Mouse (Mus musculus) urinary bladder, adult 2 months (tissue): ENCODE measurements around the gene Vmn1r19. TPM values are rescaled to one million over a fixed set of nuclear protein-coding genes. Genes with fewer than 3 reads are reported as not detected.
"Not testable (repeated sequence)": the region's sequence is repeated elsewhere in the genome, so short reads cannot be mapped to it uniquely, and the experiment has no call there.

Experiments
- DNase-seq: peaks from one replicate; pipeline ENCODE4 v3.0.0; 2022; ENCODE audit warnings: low spot score
- polyA plus RNA-seq: library from polyadenylated mRNA; depleted of rRNA; stranded (reverse); fragments of >200 nt; gene quantifications from 2 replicates; pipeline ENCODE4 v1.2.3, GENCODE M21; 2012; rRNA removed

Vmn1r19 gene
- polyA plus RNA-seq: not detected in 2 replicates

DNA sequence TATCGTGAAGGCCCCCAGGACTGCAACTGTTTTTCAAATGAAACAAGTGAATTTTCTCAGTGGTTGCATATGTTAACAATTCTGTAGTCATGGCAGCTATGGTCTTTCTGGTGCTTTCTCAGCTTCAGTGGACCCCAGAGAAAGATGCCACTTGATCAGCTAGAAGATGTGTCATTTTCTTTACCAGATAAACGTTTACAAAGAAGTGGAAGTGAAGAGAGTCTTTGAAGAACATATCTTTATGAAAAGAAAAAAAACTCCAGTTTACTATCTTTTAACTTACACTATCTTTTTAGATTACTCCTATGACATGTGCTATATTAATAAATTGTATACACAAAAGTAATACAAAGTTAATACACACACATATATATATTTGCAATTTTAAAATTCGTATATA is at the start of gene Vmn1r19:
Gene Vmn1r19 (plus strand): TSS at position 301 of the 400 bp plus-strand sequence.
- not testable (repeated sequence) for DNase-seq

DNA sequence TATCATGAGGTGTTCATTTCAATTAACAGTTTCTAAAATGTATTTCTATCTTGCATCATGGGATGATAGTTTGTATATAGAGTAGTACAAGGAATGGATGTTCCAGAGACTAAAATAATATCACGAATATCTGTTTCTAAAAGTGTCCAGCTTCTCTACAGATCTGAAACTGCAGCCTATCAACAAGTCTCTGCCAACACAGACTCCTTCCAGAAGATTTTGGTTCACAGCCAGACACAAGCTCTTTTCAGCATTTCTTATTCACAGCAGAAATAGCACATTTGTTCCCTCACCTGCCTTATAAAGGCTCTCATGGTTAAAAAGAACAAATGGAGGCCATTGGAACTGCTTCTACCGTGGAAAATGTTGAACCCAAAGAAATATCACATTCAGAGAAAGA is 46.7 kb upstream of the Vmn1r19 start:
- no peak for DNase-seq

DNA sequence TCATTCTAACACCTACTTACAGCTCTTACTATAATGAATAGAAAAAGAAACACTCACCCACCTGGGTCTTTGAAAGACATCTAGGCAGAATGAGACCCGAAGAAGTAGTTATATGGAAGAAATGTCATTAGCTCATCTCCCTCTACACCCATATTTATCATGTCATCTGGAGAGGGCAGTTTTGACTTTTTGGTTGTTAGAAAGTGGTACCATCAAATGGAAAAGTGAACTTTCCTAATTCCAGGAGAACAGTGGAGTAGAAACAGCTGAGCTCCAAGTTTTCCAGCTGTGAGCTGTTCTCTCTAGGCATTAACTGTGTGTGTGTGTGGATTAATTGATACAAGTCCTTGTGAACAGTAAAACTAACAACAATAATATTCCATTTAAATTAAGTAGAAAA is 40.0 kb upstream of the Vmn1r19 start, which contains the start of gene Vmn1r17:
Gene Vmn1r17 (minus strand): TSS at position 101 of the 400 bp plus-strand sequence.
- DNase-seq: no peak

DNA sequence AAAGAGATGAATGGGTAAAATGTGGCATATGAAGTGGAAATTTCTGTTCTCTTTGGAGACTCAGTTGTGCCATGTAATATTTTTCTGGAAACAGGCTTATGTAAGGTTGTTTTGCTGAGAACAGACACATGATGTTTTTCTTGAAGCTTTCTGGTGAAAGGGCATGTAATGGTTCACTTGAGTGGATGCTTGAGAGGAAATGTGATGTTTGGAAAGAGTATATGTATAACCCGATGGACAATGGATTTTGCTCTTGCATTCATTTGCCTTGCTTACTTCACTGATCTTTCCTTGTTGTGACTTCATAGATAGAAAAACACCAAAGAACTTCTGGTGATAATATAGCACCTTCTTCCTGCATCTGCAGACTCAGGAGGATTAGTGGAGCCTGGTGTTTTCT is 37.7 kb upstream of the Vmn1r19 start:
- not testable (repeated sequence) for DNase-seq

DNA sequence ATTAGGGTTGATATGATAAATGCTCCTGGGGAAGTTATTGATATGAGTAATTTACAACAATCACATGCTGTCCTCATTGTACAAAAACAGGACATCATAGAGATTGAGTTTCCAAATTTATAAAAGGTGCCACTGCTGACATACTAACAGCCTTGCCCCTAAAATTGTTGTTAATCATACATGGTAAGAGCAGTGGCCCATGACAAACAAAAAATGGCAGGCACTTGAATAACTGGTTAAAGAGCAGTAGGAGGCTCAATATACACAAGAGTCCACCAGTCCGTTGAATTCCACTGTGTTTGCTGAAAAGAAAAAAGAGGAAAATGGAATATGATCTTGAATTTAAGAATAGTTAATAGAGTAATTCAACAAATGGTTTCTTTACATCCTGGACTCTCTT is 36.1 kb upstream of the Vmn1r19 start:
- no peak for DNase-seq

DNA sequence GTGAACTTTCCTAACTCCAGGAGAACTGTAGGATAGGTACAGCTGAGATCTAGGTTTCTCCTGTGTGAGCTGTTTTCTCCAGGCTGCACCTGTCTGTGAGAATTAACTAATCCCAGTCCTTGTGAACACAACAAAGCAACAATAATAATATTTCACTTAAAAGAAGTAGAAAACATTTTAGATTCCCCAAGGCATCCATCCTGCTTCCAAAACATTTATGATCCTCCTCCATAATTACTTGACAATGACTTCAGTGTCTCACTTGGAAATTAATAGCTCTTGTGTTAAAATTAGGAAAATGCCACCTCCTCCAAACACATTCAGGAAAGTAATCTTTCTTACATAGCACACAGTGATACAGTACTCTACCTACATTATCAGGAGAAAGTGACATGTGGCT is 7.9 kb upstream of the Vmn1r19 start, which contains the start of gene Vmn1r18:
Gene Vmn1r18 (minus strand): TSS at position 101 of the 400 bp plus-strand sequence.
- no peak for DNase-seq

DNA sequence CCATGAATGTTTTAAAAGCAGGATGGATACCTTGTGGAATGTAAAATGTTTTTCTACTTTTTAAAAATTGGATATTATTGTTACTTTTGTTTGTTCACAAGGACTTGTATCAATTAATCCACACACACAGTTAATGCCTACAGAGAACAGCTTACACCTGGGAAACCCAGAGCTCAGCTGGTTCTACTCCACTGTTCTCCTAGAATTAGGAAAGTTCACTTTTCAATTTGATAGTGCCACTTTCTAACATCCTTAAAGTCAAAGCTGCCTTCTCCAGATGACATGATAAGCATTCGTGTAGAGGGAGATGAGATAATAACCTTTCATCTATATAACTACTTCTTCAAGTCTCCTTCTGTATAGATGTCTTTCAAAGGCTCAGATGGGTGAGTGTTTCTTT is 25.1 kb downstream of the Vmn1r19 start, which contains the start of gene Vmn1r20:
Gene Vmn1r20 (plus strand): TSS at position 301 of the 400 bp plus-strand sequence.
- no peak for DNase-seq

DNA sequence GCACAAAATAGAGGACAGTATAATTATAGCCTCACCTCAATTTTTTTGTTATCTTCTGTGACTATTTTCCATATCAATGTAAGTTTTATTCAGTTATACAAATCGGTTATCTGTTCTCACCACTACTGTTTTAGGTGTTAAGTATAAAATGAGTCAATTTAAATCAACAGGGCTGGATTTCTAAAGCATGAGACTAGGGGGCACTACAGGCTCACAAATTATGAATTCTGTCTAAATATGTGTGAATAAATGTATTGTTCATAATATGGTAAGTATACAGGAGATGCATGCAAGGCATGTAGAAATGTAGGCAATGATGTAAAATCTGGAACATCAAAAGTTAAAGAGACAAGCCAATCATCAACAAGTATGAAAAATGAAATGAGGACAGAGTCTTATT is 27.6 kb downstream of the Vmn1r19 start:
- DNase-seq: no peak

Other genes starting within 250 kb of the Vmn1r19 start
- gene Vmn1r12, start 246.9 kb upstream of the Vmn1r19 start, polyA plus RNA-seq: not detected in 2 replicates
- not detected in 2 replicates for gene Vmn1r13, start 200.5 kb upstream of the Vmn1r19 start, polyA plus RNA-seq
- not detected in 2 replicates for gene Vmn1r14, start 172.1 kb upstream of the Vmn1r19 start, polyA plus RNA-seq
- not detected in 2 replicates for gene Vmn1r15, start 145.8 kb upstream of the Vmn1r19 start, polyA plus RNA-seq
- gene Vmn1r16, start 74.3 kb upstream of the Vmn1r19 start, polyA plus RNA-seq: not detected in 2 replicates
- not detected in 2 replicates for gene Vmn1r17, start 40.1 kb upstream of the Vmn1r19 start, polyA plus RNA-seq
- gene Vmn1r18, start 8.0 kb upstream of the Vmn1r19 start, polyA plus RNA-seq: not detected in 2 replicates
- gene Vmn1r20, start 25.1 kb downstream of the Vmn1r19 start, polyA plus RNA-seq: not detected in 2 replicates
- gene Ppm1k, start 131.7 kb downstream of the Vmn1r19 start, polyA plus RNA-seq: 7.0 and 7.7 TPM in 2 replicates
- gene Herc6, start 177.2 kb downstream of the Vmn1r19 start, polyA plus RNA-seq: 5.7 and 6.4 TPM in 2 replicates